Mouse (Mus musculus) spleen, postnatal 0 days (tissue): ENCODE measurements around the gene Col9a1. TPM values are rescaled to one million over a fixed set of nuclear protein-coding genes. Genes with fewer than 3 reads are reported as not detected.

Source experiments
- polyA plus RNA-seq: library from polyadenylated mRNA; unstranded; fragments of >200 nt; fragmentation: Nextera tagmentation; extraction: Ambion mirVana; gene quantifications from 2 replicates; pipeline ENCODE4 v1.2.1, GENCODE M21; 2015

The Col9a1 gene
- not detected in 2 replicates for polyA plus RNA-seq

GRCm38 (mm10) chr1:24177224-24177851 lies at the start of gene Col9a1:
TSS of gene Col9a1 (plus strand) at chr1:24177610.

Other genes with a start within 250 kb of the Col9a1 start
- gene Sdhaf4, start 172.0 kb upstream of the Col9a1 start, polyA plus RNA-seq, result 59.3 and 59.4 TPM in 2 replicates
- 5.5 and 7.4 TPM in 2 replicates for gene Fam135a, start 77.3 kb upstream of the Col9a1 start, polyA plus RNA-seq